Mouse (Mus musculus) sigmoid colon, adult 10 weeks (tissue): ENCODE measurements around the gene Ppp1r15a. TPM values are rescaled to one million over a fixed set of nuclear protein-coding genes. Genes with fewer than 3 reads are reported as not detected.

Source experiments
- polyA plus RNA-seq: library from polyadenylated mRNA; stranded (reverse); fragments of 350-450 nt; fragmentation: Illumina TruSeq; extraction: RNeasy Lipid Tissue Mini Kit (QIAGEN cat#74804); gene quantifications from one replicate; pipeline ENCODE4 v1.2.3, GENCODE M21; 2014; ENCODE audit warnings: low read depth, low replicate concordance

Gene Ppp1r15a
- 1.0 TPM for polyA plus RNA-seq

GRCm38 (mm10) chr7:45525809-45526473 lies at the start of gene Ppp1r15a, which contains the start of gene Plekha4:
Ppp1r15a (minus strand) TSS chr7:45526268.
Plekha4 (plus strand) TSS chr7:45526330.

GRCm38 (mm10) chr7:45570103-45570741 lies 44.2 kb upstream of the Ppp1r15a start, which contains the start of gene Bcat2:
Bcat2 (plus strand) TSS chr7:45570153.

GRCm38 (mm10) chr7:45554744-45555143 lies 28.7 kb upstream of the Ppp1r15a start, which contains the start of gene Hsd17b14:
Hsd17b14 (plus strand) TSS chr7:45554893.

GRCm38 (mm10) chr7:45509912-45510787 lies 15.9 kb downstream of the Ppp1r15a start, which contains the start of gene Nucb1:
Nucb1 (minus strand) TSS chr7:45510406.

GRCm38 (mm10) chr7:45488293-45489204 lies 37.5 kb downstream of the Ppp1r15a start, which contains the start of gene Dhdh:
Dhdh (minus strand) TSS chr7:45488805.

GRCm38 (mm10) chr7:45486761-45487415 lies 39.2 kb downstream of the Ppp1r15a start, which contains the start of gene Gm45808:
Gm45808 (minus strand) TSS chr7:45486811.

GRCm38 (mm10) chr7:45481374-45481927 lies 44.6 kb downstream of the Ppp1r15a start, which contains the start of gene Tulp2:
Tulp2 (plus strand) TSS chr7:45481877.

Other genes starting within 250 kb of the Ppp1r15a start
- not detected for gene Slc6a21, start 248.8 kb downstream of the Ppp1r15a start, polyA plus RNA-seq
- gene Trpm4, start 192.5 kb downstream of the Ppp1r15a start, polyA plus RNA-seq, result 8.2 TPM
- 0.28 TPM for gene Hrc, start 191.0 kb downstream of the Ppp1r15a start, polyA plus RNA-seq
- gene Ppfia3, start 159.2 kb downstream of the Ppp1r15a start, polyA plus RNA-seq, result 0.41 TPM
- gene Lin7b, start 155.7 kb downstream of the Ppp1r15a start, polyA plus RNA-seq, result not detected
- gene Snrnp70, start 130.5 kb downstream of the Ppp1r15a start, polyA plus RNA-seq, result 119 TPM
- gene Kcna7, start 120.6 kb downstream of the Ppp1r15a start, polyA plus RNA-seq, result not detected
- gene Ntf5, start 112.6 kb downstream of the Ppp1r15a start, polyA plus RNA-seq, result not detected
- gene Lhb, start 105.4 kb downstream of the Ppp1r15a start, polyA plus RNA-seq, result not detected
- 2.6 TPM for gene Gys1, start 91.4 kb downstream of the Ppp1r15a start, polyA plus RNA-seq
- 0.63 TPM for gene Ruvbl2, start 88.2 kb downstream of the Ppp1r15a start, polyA plus RNA-seq
- gene Ftl1, start 66.4 kb downstream of the Ppp1r15a start, polyA plus RNA-seq, result 3.0 TPM
- gene Bax, start 59.4 kb downstream of the Ppp1r15a start, polyA plus RNA-seq, result 1.4 TPM
- gene Tulp2, start 44.4 kb downstream of the Ppp1r15a start, polyA plus RNA-seq, result not detected
- not detected for gene Gm45808, start 39.5 kb downstream of the Ppp1r15a start, polyA plus RNA-seq
- gene Dhdh, start 37.5 kb downstream of the Ppp1r15a start, polyA plus RNA-seq, result 3.8 TPM
- 82.6 TPM for gene Nucb1, start 15.9 kb downstream of the Ppp1r15a start, polyA plus RNA-seq
- gene Plekha4, start 62 bp upstream of the Ppp1r15a start, polyA plus RNA-seq, result 0.25 TPM
- gene Hsd17b14, start 28.6 kb upstream of the Ppp1r15a start, polyA plus RNA-seq, result not detected
- 2.6 TPM for gene Bcat2, start 43.9 kb upstream of the Ppp1r15a start, polyA plus RNA-seq
- gene Fgf21, start 89.2 kb upstream of the Ppp1r15a start, polyA plus RNA-seq, result not detected
- 0.38 TPM for gene Fut1, start 91.0 kb upstream of the Ppp1r15a start, polyA plus RNA-seq
- not detected for gene Izumo1, start 95.5 kb upstream of the Ppp1r15a start, polyA plus RNA-seq
- not detected for gene Rasip1, start 101.2 kb upstream of the Ppp1r15a start, polyA plus RNA-seq
- gene Mamstr, start 113.7 kb upstream of the Ppp1r15a start, polyA plus RNA-seq, result 0.19 TPM
- 61.8 TPM for gene Fut2, start 140.1 kb upstream of the Ppp1r15a start, polyA plus RNA-seq
- gene Ntn5, start 157.8 kb upstream of the Ppp1r15a start, polyA plus RNA-seq, result not detected
- not detected for gene Sec1, start 168.1 kb upstream of the Ppp1r15a start, polyA plus RNA-seq
- not detected for gene Car11, start 173.6 kb upstream of the Ppp1r15a start, polyA plus RNA-seq
- 2.9 TPM for gene Dbp, start 178.8 kb upstream of the Ppp1r15a start, polyA plus RNA-seq
- 2.1 TPM for gene Rpl18, start 189.2 kb upstream of the Ppp1r15a start, polyA plus RNA-seq
- gene Sphk2, start 191.7 kb upstream of the Ppp1r15a start, polyA plus RNA-seq, result 0.66 TPM
- gene Fam83e, start 194.9 kb upstream of the Ppp1r15a start, polyA plus RNA-seq, result 55.9 TPM
- not detected for gene Spaca4, start 199.5 kb upstream of the Ppp1r15a start, polyA plus RNA-seq